Mouse (Mus musculus) gastrocnemius, adult 2 months (tissue): ENCODE measurements around the gene Fgfr2. TPM values are rescaled to one million over a fixed set of nuclear protein-coding genes. Genes with fewer than 3 reads are reported as not detected.

Experiments used
- DNase-seq: peaks from one replicate; pipeline ENCODE4 v3.0.0; 2022
- H3K27ac ChIP-seq: fragments of 200-600 bp; 2 replicates; pipeline ENCODE4 v1.8.1; 2022; ENCODE audit warnings: mild to moderate bottlenecking
- H3K4me3 ChIP-seq: fragments of 200-600 bp; 2 replicates; pipeline ENCODE4 v1.8.1; 2022; ENCODE audit warnings: mild to moderate bottlenecking, moderate library complexity
- CTCF ChIP-seq: fragments of 200-600 bp; IDR thresholded peaks from 2 replicates; pipeline ENCODE4 v1.8.1; 2022; ENCODE audit warnings: antibody characterized with exemption, mild to moderate bottlenecking, moderate library complexity
- intact Hi-C: fragments of 180-260 bp; cut with DNase I; formaldehyde crosslinking; loops from one replicate; pipeline ENCODE4 v1.15.1; 2025
- total RNA-seq, 2 experiments: library from RNA; stranded (reverse); gene quantifications; 2 replicates each; pipeline ENCODE4 v1.2.3; 2021

Fgfr2 gene
- total RNA-seq, 2 experiments from 2014 or later, result 0.15 to 0.33 TPM

- Histone ChIP-seq H3K27ac (no peak overlapping the region), H3K4me3 (no peak overlapping the region)
- intact Hi-C loops, result loop anchor here (10.0 kb wide), 2 partner anchors 137 to 187 kb away; partner anchors contain the start of genes 2310057M21Rik, Acadsb and Ikzf5
- no peak for TF ChIP-seq CTCF
- no peak for DNase-seq
These were observed 1571.0 kb downstream of the Fgfr2 start for GRCm38 (mm10) chr7:131551931-131552741.

DNA sequence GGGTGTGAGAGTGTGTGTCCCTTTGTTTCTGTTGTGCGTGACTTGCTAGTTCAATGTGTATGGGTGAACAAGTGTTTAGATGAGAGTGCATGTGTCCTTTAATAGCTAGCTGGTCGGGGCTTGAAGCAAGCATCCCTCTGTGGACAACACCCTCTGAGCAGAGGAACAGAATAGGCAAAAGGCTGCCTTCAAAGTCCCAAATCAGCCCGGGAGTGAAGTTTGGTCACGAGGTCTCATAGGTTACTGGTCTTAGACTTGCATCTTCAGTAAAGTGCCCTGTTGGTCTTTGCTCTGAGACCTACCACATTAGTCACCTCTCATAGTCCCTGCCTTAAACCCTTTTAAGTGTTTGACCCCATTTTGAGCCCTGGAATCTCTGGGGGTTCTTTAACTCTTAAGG, 1571.7 kb downstream of the Fgfr2 start:
- no peak overlapping the region for H3K4me3 ChIP-seq
- intact Hi-C loops, result loop anchor here (10.0 kb wide), 2 partner anchors 137 to 187 kb away; partner anchors contain the start of genes 2310057M21Rik, Acadsb and Ikzf5
- DNase-seq, result no peak
- no peak overlapping the region for H3K27ac ChIP-seq
- no peak for TF ChIP-seq CTCF

GRCm38 (mm10) chr7:131548473-131548872, 1574.7 kb downstream of the Fgfr2 start, which contains the start of gene Hmx2:
Gene Hmx2 (plus strand): TSS chr7:131548773.
- TF ChIP-seq CTCF, result no peak
- H3K4me3 ChIP-seq, result no peak within 1 kb of the TSS
- no peak for DNase-seq
- intact Hi-C loops, result loop anchor here (10.0 kb wide), 1 partner anchor 1006 kb away; no protein-coding TSS in a partner anchor
- H3K27ac ChIP-seq, result no peak within 1 kb of the TSS

- no peak overlapping the region for H3K4me3 ChIP-seq
- H3K27ac ChIP-seq, result no peak overlapping the region
- TF ChIP-seq CTCF, result no peak
- DNase-seq, result no peak
- intact Hi-C loops, result loop anchor here (10.0 kb wide), 1 partner anchor 1007 kb away; no protein-coding TSS in a partner anchor
These were observed 1575.7 kb downstream of the Fgfr2 start for GRCm38 (mm10) chr7:131547481-131547880.

GRCm38 (mm10) chr7:131546423-131546822, 1576.7 kb downstream of the Fgfr2 start:
- H3K27ac ChIP-seq, result no peak overlapping the region
- intact Hi-C loops, result loop anchor here (10.0 kb wide), 1 partner anchor 1008 kb away; no protein-coding TSS in a partner anchor
- TF ChIP-seq CTCF, result no peak

DNA sequence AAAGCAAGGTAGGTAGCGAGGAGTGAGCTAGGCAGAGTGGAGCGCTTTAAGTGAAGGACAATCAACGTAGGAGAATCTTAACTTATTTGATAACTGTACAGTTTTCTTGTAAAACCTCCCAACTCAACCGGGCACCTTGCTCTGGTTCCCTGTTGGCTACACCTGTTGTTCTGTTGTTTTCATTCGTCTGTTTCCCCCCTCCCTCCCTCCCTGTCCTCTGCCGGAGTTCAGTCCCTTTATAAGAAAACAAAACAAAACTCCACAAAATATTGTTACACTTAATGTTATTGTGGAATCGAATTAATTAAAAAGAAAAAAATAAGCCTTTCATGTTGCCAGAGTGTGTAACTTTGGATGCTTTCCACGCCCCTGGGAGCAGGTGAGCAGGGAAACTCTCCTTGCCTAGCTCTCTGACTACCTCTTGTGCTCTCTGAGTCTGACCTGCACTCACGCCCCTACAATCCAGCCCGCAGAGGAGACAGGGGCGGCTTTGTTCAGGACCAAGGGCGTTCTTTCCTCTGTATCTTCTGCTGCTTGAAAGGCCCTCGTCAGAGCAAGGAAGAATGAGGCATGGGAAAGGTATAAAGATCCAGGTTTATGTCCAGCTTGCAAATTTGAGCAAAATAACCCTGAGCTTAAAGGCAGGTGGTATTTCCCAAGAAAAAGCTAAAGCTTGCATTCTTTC, 1577.3 kb downstream of the Fgfr2 start:
- no peak for TF ChIP-seq CTCF
- Histone ChIP-seq H3K27ac (no peak overlapping the region), H3K4me3 (no peak overlapping the region)
- intact Hi-C loops, result loop anchor here (10.0 kb wide), 1 partner anchor 1009 kb away; no protein-coding TSS in a partner anchor
- no peak for DNase-seq

More at GRCm38 (mm10) chr7:131546423-131546822, 1576.7 kb downstream of the Fgfr2 start:
- H3K4me3 ChIP-seq, result no peak overlapping the region
- DNase-seq, result no peak

DNA sequence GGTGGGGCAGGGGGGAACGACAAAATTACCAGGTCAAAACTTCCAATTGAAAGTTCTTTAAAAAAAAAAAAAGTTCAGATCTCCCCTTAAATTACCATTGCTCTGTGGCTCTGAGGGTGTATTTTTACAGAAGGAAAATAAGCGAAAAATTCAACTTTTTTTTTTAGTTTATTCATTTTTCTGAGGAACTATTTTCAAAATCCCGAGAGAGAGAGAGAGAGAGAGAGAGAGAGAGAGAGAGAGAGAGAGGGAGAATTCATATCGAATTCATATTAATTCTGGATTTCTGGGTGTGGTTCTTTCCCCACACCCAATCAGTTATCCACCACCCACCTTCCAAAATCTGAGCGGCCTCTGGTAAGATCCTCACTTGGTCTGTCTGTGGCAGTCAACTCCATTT, 1578.3 kb downstream of the Fgfr2 start:
- Histone ChIP-seq H3K4me3 (no peak overlapping the region), H3K27ac (no peak overlapping the region)
- TF ChIP-seq CTCF, result no peak
- DNase-seq, result no peak
- intact Hi-C loops, result loop anchor here (10.0 kb wide), 1 partner anchor 1010 kb away; no protein-coding TSS in a partner anchor

DNA sequence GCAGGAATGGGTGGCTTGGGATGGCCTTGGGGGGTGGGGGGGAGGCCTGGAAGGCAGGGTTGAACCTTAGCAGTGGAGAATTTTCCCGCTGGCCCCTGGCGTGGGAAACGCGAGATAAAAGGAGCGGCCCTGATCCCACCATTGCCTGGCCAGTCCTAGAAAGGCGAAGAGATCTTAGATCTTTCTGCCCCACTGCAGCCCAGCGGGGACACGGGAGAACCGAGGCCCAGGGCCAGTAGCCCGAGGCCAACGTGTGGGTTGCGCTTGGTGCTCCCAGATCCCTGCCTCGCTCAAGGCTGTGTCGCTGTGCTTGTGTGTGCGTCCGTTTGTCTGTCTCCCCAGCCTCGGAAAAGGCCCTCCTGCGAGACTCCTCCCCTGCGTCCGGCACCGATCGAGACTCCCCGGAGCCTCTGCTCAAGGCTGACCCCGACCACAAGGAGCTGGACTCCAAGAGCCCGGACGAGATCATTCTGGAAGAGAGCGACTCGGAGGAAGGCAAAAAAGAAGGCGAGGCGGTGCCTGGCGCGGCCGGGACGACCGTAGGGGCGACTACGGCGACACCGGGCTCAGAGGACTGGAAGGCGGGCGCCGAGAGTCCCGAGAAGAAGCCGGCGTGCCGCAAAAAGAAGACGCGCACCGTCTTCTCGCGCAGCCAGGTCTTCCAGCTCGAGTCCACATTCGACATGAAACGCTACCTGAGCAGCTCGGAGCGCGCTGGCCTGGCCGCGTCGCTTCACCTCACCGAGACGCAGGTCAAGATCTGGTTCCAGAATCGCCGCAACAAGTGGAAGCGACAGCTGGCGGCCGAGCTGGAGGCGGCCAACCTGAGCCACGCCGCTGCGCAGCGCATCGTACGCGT, 1579.3 kb downstream of the Fgfr2 start:
- intact Hi-C loops, result loop anchor here (10.0 kb wide), 1 partner anchor 1011 kb away; no protein-coding TSS in a partner anchor
- no peak for TF ChIP-seq CTCF
- no peak for DNase-seq
- Histone ChIP-seq H3K27ac (no peak overlapping the region), H3K4me3 (peak overlapping the region; percentile 62)

- intact Hi-C loops, result loop anchor here (10.0 kb wide), 1 partner anchor 1012 kb away; no protein-coding TSS in a partner anchor
- TF ChIP-seq CTCF, result no peak
- peak overlapping the region; percentile 62 for H3K4me3 ChIP-seq
- peak; percentile 25 for DNase-seq
- H3K27ac ChIP-seq, result no peak overlapping the region
These were observed 1580.1 kb downstream of the Fgfr2 start for GRCm38 (mm10) chr7:131542872-131543622.

- intact Hi-C loops, result loop anchor here (10.0 kb wide), 1 partner anchor 1013 kb away; no protein-coding TSS in a partner anchor
These were observed 1580.9 kb downstream of the Fgfr2 start, which contains the start of gene Hmx3 for GRCm38 (mm10) chr7:131542115-131542871. Gene Hmx3 (plus strand): TSS chr7:131542867.

More at GRCm38 (mm10) chr7:131542115-131542871, 1580.9 kb downstream of the Fgfr2 start, which contains the start of gene Hmx3:
- no peak for DNase-seq
- TF ChIP-seq CTCF, result no peak
- Histone ChIP-seq H3K4me3 (peak within 1 kb of the TSS; percentile 62), H3K27ac (no peak within 1 kb of the TSS)
